Mouse (Mus musculus) thymus, postnatal 0 days (tissue): ENCODE data around the gene Lypd9. TPM values are rescaled to one million over a fixed set of nuclear protein-coding genes. Genes with fewer than 3 reads are reported as not detected.
"Not testable (repeated sequence)": the region's sequence is repeated elsewhere in the genome, so short reads cannot be mapped to it uniquely, and the experiment has no call there.

Source experiments
- DNase-seq: peaks from one replicate; pipeline ENCODE4 v3.0.0-alpha.2; 2015; ENCODE audit warnings: low spot score
- polyA plus RNA-seq: library from polyadenylated mRNA; unstranded; fragments of >200 nt; fragmentation: Nextera tagmentation; extraction: Ambion mirVana; gene quantifications from 2 replicates; pipeline ENCODE4 v1.2.1, GENCODE M21; 2015

The Lypd9 gene
- not detected in 2 replicates for polyA plus RNA-seq

GRCm38 (mm10) chr11:58452759-58453158, at the start of gene Lypd9:
Gene Lypd9, minus strand, starts transcription at chr11:58452923.
- DNase-seq, result no peak

GRCm38 (mm10) chr11:58502472-58502871, 49.7 kb upstream of the Lypd9 start, which contains the start of gene Olfr331:
Gene Olfr331, minus strand, starts transcription at chr11:58502572.
- not testable (repeated sequence) for DNase-seq

GRCm38 (mm10) chr11:58499290-58499689, 46.6 kb upstream of the Lypd9 start:
- DNase-seq, result no peak

GRCm38 (mm10) chr11:58498761-58499160, 46.0 kb upstream of the Lypd9 start:
- DNase-seq, result no peak

GRCm38 (mm10) chr11:58492455-58492854, 39.7 kb upstream of the Lypd9 start, which contains the start of gene Olfr332:
Gene Olfr332, minus strand, starts transcription at chr11:58492555.
- no peak for DNase-seq

GRCm38 (mm10) chr11:58462170-58462569, 9.4 kb upstream of the Lypd9 start, which contains the start of gene Olfr30:
Gene Olfr30, minus strand, starts transcription at chr11:58462270.
- no peak for DNase-seq

GRCm38 (mm10) chr11:58453592-58453991, 869 bp upstream of the Lypd9 start:
- no peak for DNase-seq

- DNase-seq, result no peak
Measured at GRCm38 (mm10) chr11:58437866-58438265, 14.9 kb downstream of the Lypd9 start.

GRCm38 (mm10) chr11:58432259-58432658, 20.5 kb downstream of the Lypd9 start, which contains the start of gene Gm12253:
Gene Gm12253, plus strand, starts transcription at chr11:58432559.
- DNase-seq, result no peak

GRCm38 (mm10) chr11:58420815-58421214, 31.9 kb downstream of the Lypd9 start, which contains the start of gene 1810065E05Rik:
Gene 1810065E05Rik, plus strand, starts transcription at chr11:58421111.
- no peak for DNase-seq

- no peak for DNase-seq
Measured at GRCm38 (mm10) chr11:58418336-58418735, 34.4 kb downstream of the Lypd9 start.

GRCm38 (mm10) chr11:58408066-58408465, 44.7 kb downstream of the Lypd9 start:
- no peak for DNase-seq

GRCm38 (mm10) chr11:58400655-58401054, 52.1 kb downstream of the Lypd9 start:
- no peak for DNase-seq

GRCm38 (mm10) chr11:58399985-58400645, 52.6 kb downstream of the Lypd9 start:
- DNase-seq, result no peak

Other genes with a start within 250 kb of the Lypd9 start
- 0.08 and 0.09 TPM in 2 replicates for gene 4930438A08Rik, start 178.1 kb downstream of the Lypd9 start, polyA plus RNA-seq
- gene Zfp692, start 145.9 kb downstream of the Lypd9 start, polyA plus RNA-seq, result 12.8 and 14.1 TPM in 2 replicates
- 59.2 and 72.2 TPM in 2 replicates for gene Zfp672, start 122.6 kb downstream of the Lypd9 start, polyA plus RNA-seq
- gene Sh3bp5l, start 122.2 kb downstream of the Lypd9 start, polyA plus RNA-seq, result 29.2 and 30.4 TPM in 2 replicates
- 1.6 and 2.1 TPM in 2 replicates for gene Lypd8, start 73.9 kb downstream of the Lypd9 start, polyA plus RNA-seq
- 0.40 and 0.64 TPM in 2 replicates for gene 1810065E05Rik, start 31.8 kb downstream of the Lypd9 start, polyA plus RNA-seq
- 0.12 and 0.23 TPM in 2 replicates for gene Gm12253, start 20.4 kb downstream of the Lypd9 start, polyA plus RNA-seq
- not detected in 2 replicates for gene Olfr30, start 9.3 kb upstream of the Lypd9 start, polyA plus RNA-seq
- not detected in 2 replicates for gene Olfr332, start 39.6 kb upstream of the Lypd9 start, polyA plus RNA-seq
- not detected in 2 replicates for gene Olfr331, start 49.6 kb upstream of the Lypd9 start, polyA plus RNA-seq
- gene Olfr330, start 81.9 kb upstream of the Lypd9 start, polyA plus RNA-seq, result 0.13 TPM in 1 of 2 replicates, not detected in the other
- gene Olfr329-ps, start 93.5 kb upstream of the Lypd9 start, polyA plus RNA-seq, result 0.09 TPM in 1 of 2 replicates, not detected in the other
- 0.06 TPM in 1 of 2 replicates, not detected in the other for gene Olfr328, start 102.7 kb upstream of the Lypd9 start, polyA plus RNA-seq
- gene Olfr224, start 117.6 kb upstream of the Lypd9 start, polyA plus RNA-seq, result not detected in 2 replicates
- not detected in 2 replicates for gene Olfr325, start 124.8 kb upstream of the Lypd9 start, polyA plus RNA-seq
- not detected in 2 replicates for gene Olfr324, start 142.2 kb upstream of the Lypd9 start, polyA plus RNA-seq
- 0.95 and 1.0 TPM in 2 replicates for gene 2210407C18Rik, start 163.2 kb upstream of the Lypd9 start, polyA plus RNA-seq
- gene Olfr323, start 177.6 kb upstream of the Lypd9 start, polyA plus RNA-seq, result not detected in 2 replicates
- not detected in 2 replicates for gene Trim58, start 187.5 kb upstream of the Lypd9 start, polyA plus RNA-seq
- not detected in 2 replicates for gene Olfr322, start 205.9 kb upstream of the Lypd9 start, polyA plus RNA-seq
- gene Olfr320, start 228.2 kb upstream of the Lypd9 start, polyA plus RNA-seq, result not detected in 2 replicates
- not detected in 2 replicates for gene Olfr319, start 246.2 kb upstream of the Lypd9 start, polyA plus RNA-seq